Mouse (Mus musculus) layer of hippocampus, adult 8-10 months (tissue): ENCODE results near the gene Gm9745. TPM values are rescaled to one million over a fixed set of nuclear protein-coding genes. Genes with fewer than 3 reads are reported as not detected.
"Not testable (repeated sequence)": the region's sequence is repeated elsewhere in the genome, so short reads cannot be mapped to it uniquely, and the experiment has no call there.

Experiments used
- DNase-seq, 2 experiments: peaks; one replicate each; pipeline ENCODE4 v3.0.0; 2022; ENCODE audit warnings: low spot score in 2 of 2
- microRNA-seq, 2 experiments: library from miRNA; unstranded; fragments of <30 nt; microRNA quantifications; one replicate each; pipeline ENCODE4 v1.2.0; 2022
- total RNA-seq, 4 experiments: library from RNA; stranded (reverse); gene quantifications; 2 replicates each; pipeline ENCODE4 v1.2.4; 2022

The Gm9745 gene
- total RNA-seq, 4 experiments from 2014 or later, result not detected

GRCm38 (mm10) chr13:8913890-8914289 lies 34.1 kb downstream of the Gm9745 start:
- DNase-seq, result not testable (repeated sequence)

DNA sequence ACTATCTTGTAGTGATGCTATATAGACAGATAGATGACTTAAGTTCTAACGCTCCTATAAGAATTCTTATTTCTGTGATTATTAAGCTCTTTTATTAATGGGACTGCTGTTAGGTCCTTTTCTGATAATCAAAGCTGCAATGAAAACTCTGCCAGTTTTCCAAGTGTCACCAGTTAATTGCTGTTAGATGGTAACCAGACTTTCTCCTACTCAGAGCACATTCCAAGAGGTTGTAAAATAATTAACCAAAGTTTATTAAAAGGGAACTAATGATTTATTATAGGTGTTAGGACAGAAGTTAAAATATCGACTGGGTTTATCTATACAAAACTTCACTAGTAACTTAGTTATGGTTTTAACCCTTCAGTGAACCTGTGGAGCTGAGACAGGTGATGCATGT lies 42.0 kb downstream of the Gm9745 start:
- DNase-seq, result not testable (repeated sequence)

Small RNA genes lying within 50 kb of the gene (microRNA-seq; reads per million reads assigned to microRNA genes)
- 0 reads per million in 2 experiments for gene Gm22750

Other genes with a start within 250 kb of the Gm9745 start
- gene Wdr37, start 76.3 kb downstream of the Gm9745 start, total RNA-seq, result 100 to 1,000 TPM in 3 of 4 experiments, 10 to 100 TPM in 1; 82.9 to 119 (median 110) TPM
- 10 to 100 TPM; 34.0 to 38.6 (median 37.6) TPM for gene Idi1, start 62.7 kb downstream of the Gm9745 start, total RNA-seq
- not detected for gene Idi2, start 4.6 kb upstream of the Gm9745 start, total RNA-seq
- 10 to 100 TPM; 40.5 to 46.4 (median 43.4) TPM for gene Gtpbp4, start 47.9 kb upstream of the Gm9745 start, total RNA-seq
- gene Larp4b, start 145.7 kb upstream of the Gm9745 start, total RNA-seq, result 10 to 100 TPM; 69.6 to 73.1 (median 70.6) TPM